Mouse (Mus musculus): ENCODE data around the gene Thoc2.

- no peak for TF ChIP-seq CTCF (IDR thresholded peaks at IDR 0.05; ENCODE audit: extremely low read depth, insufficient read length, insufficient replicate concordance, low read depth, low read length)
- no peak for TF ChIP-seq POLR2A (IDR thresholded peaks at IDR 0.05; ENCODE audit: low read depth, low read length)
These were observed 9.5 kb downstream of the Thoc2 start for GRCm38 (mm10) chrX:41910981-41911380.
